Mouse (Mus musculus): Measurements from ENCODE around the gene Cnn1. TPM values are rescaled to one million over a fixed set of nuclear protein-coding genes. Genes with fewer than 3 reads are reported as not detected.

The Cnn1 gene
- polyA plus RNA-seq (2015; fragmentation: Nextera tagmentation; extraction: Ambion mirVana) = 1.9 and 2.4 TPM in 2 replicates

DNA sequence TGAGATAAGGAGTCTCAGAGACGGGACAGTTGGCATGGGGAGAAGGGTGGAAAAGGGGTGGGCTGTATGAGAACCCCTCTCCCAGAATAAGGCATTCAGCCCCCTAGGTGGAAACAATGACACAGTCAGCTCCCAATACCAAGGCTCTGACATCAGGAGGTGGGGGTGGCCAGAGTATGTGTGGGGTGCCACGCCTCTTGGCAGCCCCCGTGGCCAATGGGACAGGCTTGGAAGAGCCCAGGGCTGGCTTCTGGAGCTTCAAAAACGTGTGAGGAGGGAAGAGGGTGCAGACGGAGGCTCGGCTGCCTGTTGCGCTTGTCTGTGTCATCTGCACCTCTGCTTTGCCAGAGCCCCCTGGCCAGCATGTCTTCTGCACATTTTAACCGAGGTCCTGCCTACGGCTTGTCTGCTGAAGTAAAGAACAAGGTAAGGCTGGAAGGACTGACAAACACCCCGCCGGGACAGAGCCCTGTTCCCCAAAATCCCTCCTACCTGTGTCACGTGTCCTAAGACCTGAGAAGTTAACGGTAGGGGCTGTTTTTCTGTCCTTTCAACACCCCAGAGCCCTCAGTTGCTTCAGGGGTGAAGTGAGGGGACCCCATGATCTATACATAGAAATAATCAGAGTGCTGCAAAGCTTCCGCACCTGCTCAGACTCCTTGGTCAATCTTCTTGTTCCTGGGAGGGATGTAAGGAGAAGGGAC lies at the start of gene Cnn1:
TSS of gene Cnn1 (plus strand) at position 224 of the 704 bp plus-strand sequence.
- H3K27me3 ChIP-seq (replicated peaks) = peaks cover 33% of the 10 kb centered on the region
- WGBS = 13% methylated on average over 14 of the region's 14 CpGs

DNA sequence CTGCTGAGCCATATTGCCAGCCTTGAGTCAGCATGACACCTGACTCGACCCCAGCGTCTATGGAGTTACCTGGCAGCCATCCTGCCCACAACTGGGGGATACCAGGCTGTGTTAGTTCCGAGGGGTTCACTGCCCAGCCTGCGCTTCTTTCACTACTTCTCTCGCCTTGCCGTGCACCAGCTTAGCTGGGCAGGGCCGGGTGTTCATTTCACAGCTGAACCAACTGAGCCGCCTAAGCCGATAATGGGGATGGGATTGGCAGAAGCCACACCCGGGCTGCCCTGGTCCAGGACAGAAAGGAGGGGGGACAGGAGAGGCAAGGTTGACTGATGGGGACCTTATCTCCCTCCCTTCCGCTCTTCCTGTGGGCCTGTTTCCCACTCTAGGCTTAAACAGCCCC lies 49.7 kb upstream of the Cnn1 start:
- WGBS = 51% methylated on average over 11 of the region's 11 CpGs
- H3K4me3 ChIP-seq = peak overlapping the region; percentile 88
- peak overlapping the region; percentile 83 for H3K4me2 ChIP-seq
- no peaks in the 10 kb centered on the region for H3K36me3 ChIP-seq (replicated peaks)
- peak overlapping the region; percentile 91 for H3K27ac ChIP-seq
- peak overlapping the region; percentile 98 for H3K9ac ChIP-seq
- H3K27me3 ChIP-seq (replicated peaks) = no peaks in the 10 kb centered on the region
- peaks cover 43% of the 10 kb centered on the region for H3K4me1 ChIP-seq
- no peaks in the 10 kb centered on the region for H3K9me3 ChIP-seq
- ATAC-seq (replicated peaks) = no peak

More for the DNA sequence above, at the start of gene Cnn1:
- H3K4me2 ChIP-seq = no peak within 1 kb of the TSS
- H3K27ac ChIP-seq = no peak within 1 kb of the TSS
- H3K9ac ChIP-seq = no peak within 1 kb of the TSS
- no peak within 1 kb of the TSS for H3K4me3 ChIP-seq
- ATAC-seq (replicated peaks) = no peak
- no peaks in the 10 kb centered on the region for H3K9me3 ChIP-seq
- H3K36me3 ChIP-seq (replicated peaks) = no peaks in the 10 kb centered on the region
- H3K4me1 ChIP-seq = peaks cover 4% of the 10 kb centered on the region

- peaks cover 48% of the 10 kb centered on the region for H3K4me1 ChIP-seq
- peak overlapping the region; percentile 83 for H3K4me2 ChIP-seq
- peak overlapping the region; percentile 98 for H3K9ac ChIP-seq
- no peaks in the 10 kb centered on the region for H3K9me3 ChIP-seq
- ATAC-seq (replicated peaks) = 0 out of 2 replicates have a peak, but pooled peaks have one; percentile 3
- no peaks in the 10 kb centered on the region for H3K27me3 ChIP-seq (replicated peaks)
- H3K27ac ChIP-seq = peak overlapping the region; percentile 91
- peak overlapping the region; percentile 88 for H3K4me3 ChIP-seq
- no peaks in the 10 kb centered on the region for H3K36me3 ChIP-seq (replicated peaks)
- WGBS = 17% methylated on average over 4 of the region's 4 CpGs
Observed at GRCm38 (mm10) chr9:22049721-22050270, 49.2 kb upstream of the Cnn1 start.

GRCm38 (mm10) chr9:22050351-22050889 lies 48.6 kb upstream of the Cnn1 start:
- Histone ChIP-seq H3K4me3 (peak overlapping the region; percentile 88), H3K9ac (peak overlapping the region; percentile 98), H3K36me3 (replicated peaks) (no peaks in the 10 kb centered on the region), H3K27ac (peak overlapping the region; percentile 91), H3K27me3 (replicated peaks) (no peaks in the 10 kb centered on the region), H3K4me1 (peaks cover 52% of the 10 kb centered on the region), H3K9me3 (no peaks in the 10 kb centered on the region), H3K4me2 (peak overlapping the region; percentile 83)
- peak; percentile 21 for ATAC-seq (replicated peaks)
- WGBS = under 1% methylated on average over 43 of the region's 43 CpGs

DNA sequence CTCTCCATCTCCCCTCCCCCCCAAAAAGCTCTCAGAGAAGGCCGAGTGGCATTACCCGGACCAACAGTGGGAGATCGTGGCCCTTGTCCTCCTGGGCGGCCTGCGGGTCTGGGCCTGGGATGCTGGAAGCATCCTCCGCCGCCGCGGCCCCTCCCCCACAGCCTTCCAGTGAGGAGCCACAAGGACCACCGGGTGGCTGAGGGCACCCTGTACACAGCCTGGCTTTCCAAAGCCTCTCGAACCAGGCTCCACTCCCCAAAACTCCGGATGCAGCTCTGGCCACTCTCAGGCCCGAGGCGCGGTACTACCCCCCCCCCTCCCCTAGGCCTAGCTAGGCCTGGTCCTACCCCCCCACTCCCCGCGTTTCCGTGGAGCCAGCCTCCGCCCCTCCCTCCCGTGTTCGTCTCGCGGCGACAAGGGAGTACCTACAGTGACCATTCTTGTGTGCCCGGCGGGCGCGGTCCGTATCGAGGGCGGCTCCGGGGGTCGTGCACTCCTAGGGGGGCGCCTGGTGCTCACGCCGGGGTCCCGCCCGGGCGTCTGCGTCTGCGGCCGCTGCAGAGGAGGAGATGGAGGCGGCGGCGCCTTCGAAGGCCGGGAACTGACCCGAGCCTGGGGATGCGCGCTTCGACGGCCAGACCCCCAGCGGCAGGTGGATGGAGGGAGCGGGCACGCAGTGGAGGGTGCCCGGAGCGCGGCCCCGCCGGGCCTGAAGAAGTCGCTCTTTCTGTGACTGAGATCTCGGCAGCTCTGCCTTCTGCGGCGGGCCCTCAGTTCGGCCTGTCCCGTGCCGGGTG lies 47.7 kb upstream of the Cnn1 start:
- Histone ChIP-seq H3K4me1 (peaks cover 53% of the 10 kb centered on the region), H3K27me3 (replicated peaks) (no peaks in the 10 kb centered on the region), H3K9ac (peak overlapping the region; percentile 98), H3K4me2 (peak overlapping the region; percentile 83), H3K9me3 (no peaks in the 10 kb centered on the region), H3K36me3 (replicated peaks) (no peaks in the 10 kb centered on the region), H3K4me3 (peak overlapping the region; percentile 88), H3K27ac (peak overlapping the region; percentile 91)
- 1% methylated on average over 63 of the region's 67 CpGs for WGBS
- ATAC-seq (replicated peaks) = peak; percentile 21

GRCm38 (mm10) chr9:22051958-22052254 lies 47.1 kb upstream of the Cnn1 start, which contains the start of gene Elavl3:
Elavl3 (minus strand) TSS chr9:22052023.
- H3K4me1 ChIP-seq = peaks cover 49% of the 10 kb centered on the region
- WGBS = under 1% methylated on average over 24 of the region's 28 CpGs

GRCm38 (mm10) chr9:22053657-22054056 lies 45.4 kb upstream of the Cnn1 start:
- no peaks in the 10 kb centered on the region for H3K27me3 ChIP-seq (replicated peaks)
- no peaks in the 10 kb centered on the region for H3K9me3 ChIP-seq
- 41% methylated on average over 6 of the region's 7 CpGs for WGBS
- H3K36me3 ChIP-seq (replicated peaks) = peaks cover 5% of the 10 kb centered on the region; the same call in 1 of the 2 replicates
- no peak overlapping the region for H3K9ac ChIP-seq
- peaks cover 32% of the 10 kb centered on the region for H3K4me1 ChIP-seq
- ATAC-seq (replicated peaks) = no peak
- H3K4me2 ChIP-seq = no peak overlapping the region
- H3K27ac ChIP-seq = no peak overlapping the region
- H3K4me3 ChIP-seq = no peak overlapping the region

More at GRCm38 (mm10) chr9:22051958-22052254, 47.1 kb upstream of the Cnn1 start, which contains the start of gene Elavl3:
- no peaks in the 10 kb centered on the region for H3K9me3 ChIP-seq
- peak within 1 kb of the TSS; percentile 88 for H3K4me3 ChIP-seq
- peak within 1 kb of the TSS; percentile 91 for H3K27ac ChIP-seq
- peak; percentile 80 for ATAC-seq (replicated peaks)
- peak within 1 kb of the TSS; percentile 98 for H3K9ac ChIP-seq
- no peaks in the 10 kb centered on the region for H3K27me3 ChIP-seq (replicated peaks)
- peak within 1 kb of the TSS; percentile 83 for H3K4me2 ChIP-seq
- H3K36me3 ChIP-seq (replicated peaks) = no peaks in the 10 kb centered on the region

- Histone ChIP-seq H3K9ac (no peak overlapping the region), H3K4me3 (peak overlapping the region; percentile 24), H3K4me2 (peak overlapping the region; percentile 61), H3K27me3 (replicated peaks) (no peaks in the 10 kb centered on the region), H3K9me3 (no peaks in the 10 kb centered on the region), H3K36me3 (replicated peaks) (peaks cover 7% of the 10 kb centered on the region; the same call in 1 of the 2 replicates), H3K27ac (peak overlapping the region; percentile 42; the same call in 1 of the 2 replicates), H3K4me1 (peaks cover 23% of the 10 kb centered on the region)
- under 1% methylated on average over 32 of the region's 32 CpGs for WGBS
- ATAC-seq (replicated peaks) = peak; percentile 31
Observed at GRCm38 (mm10) chr9:22054411-22055076, 44.5 kb upstream of the Cnn1 start.

DNA sequence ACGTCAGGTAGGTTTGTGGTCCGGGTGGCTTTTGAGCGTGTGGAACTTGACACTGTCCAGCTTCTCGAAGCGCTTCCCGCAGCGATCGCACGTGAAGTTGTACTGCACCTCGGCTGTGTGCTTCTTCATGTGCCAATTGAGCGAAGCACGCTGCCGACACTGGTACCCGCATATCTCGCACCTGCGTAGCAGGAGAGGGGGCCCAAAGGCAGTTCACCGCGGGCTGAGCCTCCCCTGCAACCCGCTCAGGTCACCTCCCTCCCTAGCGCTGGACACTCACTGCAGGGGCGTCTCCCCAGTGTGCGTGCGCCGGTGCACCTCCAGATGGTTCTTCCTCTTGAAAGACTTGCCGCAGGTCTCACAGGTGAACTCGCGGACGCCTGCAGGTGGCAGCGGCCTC lies 43.3 kb upstream of the Cnn1 start:
- Histone ChIP-seq H3K4me3 (no peak overlapping the region), H3K27ac (no peak overlapping the region), H3K36me3 (replicated peaks) (peaks cover 8% of the 10 kb centered on the region; the same call in 1 of the 2 replicates), H3K9ac (no peak overlapping the region), H3K4me1 (peaks cover 17% of the 10 kb centered on the region), H3K9me3 (no peaks in the 10 kb centered on the region), H3K4me2 (no peak overlapping the region), H3K27me3 (replicated peaks) (no peaks in the 10 kb centered on the region)
- no peak for ATAC-seq (replicated peaks)
- 38% methylated on average over 29 of the region's 29 CpGs for WGBS

DNA sequence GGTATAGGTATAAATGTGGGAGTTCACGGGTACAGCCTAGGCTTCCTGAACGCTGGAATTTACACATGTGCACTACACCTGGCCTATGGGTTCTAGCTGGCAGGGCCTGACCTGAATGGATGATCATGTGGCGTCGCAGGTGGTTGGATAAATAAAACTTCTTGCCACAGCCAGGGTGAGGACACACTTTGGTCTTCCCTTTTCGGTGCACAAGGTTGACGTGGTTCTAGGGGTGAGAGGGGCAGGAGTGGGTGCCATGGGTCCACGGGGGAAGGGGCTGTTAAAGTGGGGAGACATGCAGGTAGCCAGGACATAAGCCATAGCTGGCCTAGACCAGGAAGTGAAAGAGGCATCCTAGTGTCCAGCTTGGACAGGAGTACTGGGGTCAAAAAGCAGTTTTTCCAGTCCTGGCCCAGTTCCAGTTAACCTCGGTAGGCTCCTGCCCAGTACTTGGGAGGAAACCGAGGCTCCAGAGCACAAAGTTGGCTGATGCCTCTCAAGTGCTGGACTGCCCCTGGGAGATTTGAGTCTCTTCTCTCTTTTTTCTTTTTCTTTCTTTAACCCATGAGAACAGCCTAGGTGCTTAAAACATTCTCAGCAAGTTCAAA lies 42.6 kb upstream of the Cnn1 start:
- Histone ChIP-seq H3K9ac (no peak overlapping the region), H3K4me3 (no peak overlapping the region), H3K4me1 (peaks cover 17% of the 10 kb centered on the region), H3K27me3 (replicated peaks) (no peaks in the 10 kb centered on the region), H3K36me3 (replicated peaks) (peaks cover 12% of the 10 kb centered on the region; the same call in 1 of the 2 replicates), H3K9me3 (no peaks in the 10 kb centered on the region), H3K27ac (no peak overlapping the region), H3K4me2 (no peak overlapping the region)
- WGBS = 79% methylated on average over 9 of the region's 9 CpGs
- no peak for ATAC-seq (replicated peaks)

DNA sequence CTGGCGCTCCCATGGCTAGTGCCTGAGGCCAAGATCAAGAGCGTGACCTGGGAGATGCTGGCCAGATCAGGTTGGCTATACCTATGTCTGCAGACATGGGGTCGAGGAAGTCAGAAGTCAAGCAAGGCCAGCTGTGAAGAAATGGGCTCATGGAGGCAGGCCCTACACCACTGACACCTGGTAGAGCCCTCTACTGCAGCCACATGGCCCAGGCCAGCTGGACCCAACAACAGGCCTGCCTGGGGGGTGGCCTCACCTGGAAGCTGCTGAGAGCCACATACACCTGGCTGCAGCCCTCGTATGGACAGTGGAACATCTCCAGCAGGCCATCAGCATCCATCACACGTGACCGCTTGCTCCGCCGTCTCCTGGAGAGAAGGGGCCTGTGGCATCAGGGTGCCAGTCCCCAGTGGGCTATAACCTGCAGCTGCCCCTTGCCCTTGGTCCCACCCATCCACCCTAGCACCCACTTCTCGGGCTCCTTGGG lies 41.9 kb upstream of the Cnn1 start:
- Histone ChIP-seq H3K9ac (no peak overlapping the region), H3K27ac (no peak overlapping the region), H3K4me1 (peaks cover 15% of the 10 kb centered on the region), H3K4me3 (no peak overlapping the region), H3K9me3 (no peaks in the 10 kb centered on the region), H3K27me3 (replicated peaks) (no peaks in the 10 kb centered on the region), H3K36me3 (replicated peaks) (peaks cover 12% of the 10 kb centered on the region; the same call in 1 of the 2 replicates), H3K4me2 (no peak overlapping the region)
- no peak for ATAC-seq (replicated peaks)
- 92% methylated on average over 9 of the region's 9 CpGs for WGBS

Measured in midbrain, embryonic 15.5 days (tissue).